In genomic region chr1:161143216-161143615, GRCm38 (mm10) we compare ENCODE assay signal across 11 mouse cellular contexts. TPM values are rescaled to one million over a fixed set of nuclear protein-coding genes. Genes with fewer than 3 reads are reported as not detected.
DNase-seq lines count a peak whose midpoint lies in the region; ATAC-seq and TF ChIP-seq lines count a peak whose summit lies in the region.
"Had no signal": no experiment of that assay in that cellular context is flagged by ENCODE, and none has a peak within 500 bp of the region (broad histone marks: within the 10 kb centered on the region; RNA-seq: fewer than 3 reads in every experiment).

No protein-coding gene starts in this region.

- peak overlapping the region in 1 of 2 experiments; percentile 48; a peak in 1 of 4 replicates for H3K4me3 ChIP-seq in heart, embryonic 14.5 days (ENCODE audit: control insufficient read depth in 1 of 2, insufficient read depth in 1 of 2, low read depth in 1 of 2, low read length in 2 of 2)
- no peak overlapping the region for H3K4me3 ChIP-seq in heart, embryonic 11.5 days (ENCODE audit: low read depth, low read length)
- peak overlapping the region; percentile 53; the same call in 1 of the 2 replicates for H3K4me3 ChIP-seq in limb, embryonic 10.5 days
- H3K4me3 ChIP-seq in lung, adult 2 months (replicated peaks; ENCODE audit: extremely low read depth, low read depth, low read length): no peak overlapping the region

- no peaks in the 10 kb centered on the region for H3K27me3 ChIP-seq in heart, embryonic 14.5 days (ENCODE audit: control insufficient read depth, insufficient read depth, low read length)
- H3K27me3 ChIP-seq in heart, embryonic 11.5 days (ENCODE audit: control insufficient read depth, insufficient read depth, low read length): no peaks in the 10 kb centered on the region
- no peaks in the 10 kb centered on the region for H3K27me3 ChIP-seq in limb, embryonic 10.5 days (ENCODE audit: low read depth, poor library complexity, severe bottlenecking)

- peak; percentile 13 to 15 for DNase-seq in right cerebral cortex, adult 2 months (ENCODE audit: low spot score in 2 of 2)
- no peak for DNase-seq in right cerebral cortex, postnatal 25 days
- DNase-seq in limb, embryonic 10.5 days (ENCODE audit: low spot score): no peak
- DNase-seq in telencephalon, adult 2 months (ENCODE audit: low read depth, low spot score): peak; percentile 28
- DNase-seq in lung, adult 2 months: no peak

- no peak overlapping the region for H3K9ac ChIP-seq in heart, embryonic 14.5 days (ENCODE audit: low read length)
- no peak overlapping the region for H3K9ac ChIP-seq in heart, embryonic 11.5 days (ENCODE audit: low read depth, low read length)

- ATAC-seq in heart, embryonic 14.5 days (ENCODE audit: insufficient number of reproducible peaks, insufficient read depth, low FRiP score, low read depth): no peak
- no peak for ATAC-seq in heart, embryonic 11.5 days (replicated peaks; ENCODE audit: insufficient number of reproducible peaks, low FRiP score, low TSS enrichment)
- ATAC-seq in inflammation-experienced regulatory T-cells, adult 6 months: no peak

- peak overlapping the region; percentile 85 for H3K4me2 ChIP-seq in heart, embryonic 14.5 days (ENCODE audit: low read length)
- no peak overlapping the region; the same call in 1 of the 2 replicates for H3K4me2 ChIP-seq in heart, embryonic 11.5 days

- TF ChIP-seq POLR2A in lung, adult 2 months (IDR thresholded peaks at IDR 0.05; ENCODE audit: borderline replicate concordance, extremely low read depth, low read depth, low read length): no peak

- no peak overlapping the region for H3K27ac ChIP-seq in heart, embryonic 14.5 days (replicated peaks in 1 of 2; ENCODE audit: control insufficient read depth in 1 of 2, insufficient read depth in 1 of 2, low read depth in 2 of 2, low read length in 2 of 2)
- no peak overlapping the region for H3K27ac ChIP-seq in heart, embryonic 11.5 days (ENCODE audit: low read depth, low read length)
- no peak overlapping the region for H3K27ac ChIP-seq in limb, embryonic 10.5 days

- peaks cover 3 to 4% of the 10 kb centered on the region in 2 experiments for H3K4me1 ChIP-seq in heart, embryonic 14.5 days (ENCODE audit: control insufficient read depth in 2 of 2, insufficient read depth in 2 of 2, low read length in 2 of 2)
- H3K4me1 ChIP-seq in heart, embryonic 11.5 days (ENCODE audit: control insufficient read depth, insufficient read depth, low read length): no peaks in the 10 kb centered on the region
- peaks cover 6% of the 10 kb centered on the region for H3K4me1 ChIP-seq in limb, embryonic 10.5 days
- H3K4me1 ChIP-seq in lung, adult 2 months (ENCODE audit: control insufficient read depth, insufficient read depth, low read length): no peaks in the 10 kb centered on the region

- no peaks in the 10 kb centered on the region for H3K36me3 ChIP-seq in heart, embryonic 14.5 days (ENCODE audit: control insufficient read depth, insufficient read depth, low read length)
- no peaks in the 10 kb centered on the region for H3K36me3 ChIP-seq in heart, embryonic 11.5 days (ENCODE audit: control insufficient read depth, insufficient read depth, low read length)
- no peaks in the 10 kb centered on the region for H3K36me3 ChIP-seq in limb, embryonic 10.5 days

- H3K9me3 ChIP-seq in heart, embryonic 14.5 days (ENCODE audit: control insufficient read depth, low read length): no peaks in the 10 kb centered on the region
- H3K9me3 ChIP-seq in heart, embryonic 11.5 days (replicated peaks; ENCODE audit: control insufficient read depth, low read length): no peaks in the 10 kb centered on the region
- H3K9me3 ChIP-seq in limb, embryonic 10.5 days (replicated peaks): no peaks in the 10 kb centered on the region

- no peak for TF ChIP-seq CTCF in lung, adult 2 months (IDR thresholded peaks at IDR 0.05; ENCODE audit: insufficient read depth, low read length)

- 57% methylated on average over 7 of the region's 7 CpGs for WGBS in heart, embryonic 14.5 days
- WGBS in heart, embryonic 11.5 days (ENCODE audit: insufficient replicate concordance): 65% methylated on average over 7 of the region's 7 CpGs
- WGBS in limb, embryonic 10.5 days: 90% methylated on average over 7 of the region's 7 CpGs
- 77% methylated on average over 7 of the region's 7 CpGs for WGBS in lung, adult 2 months

RNA-seq across cellular contexts. Expression of gene Ankrd45, which starts 0.7 kb away (rescaled TPM):
- polyA plus RNA-seq in heart, embryonic 14.5 days (2014; fragmentation: Nextera tagmentation; extraction: Ambion mirVana): 4.0 and 4.9 TPM in 2 replicates
- 2.5 and 3.0 TPM in 2 replicates for polyA plus RNA-seq in heart, embryonic 11.5 days (2014; fragmentation: Nextera tagmentation; extraction: Ambion mirVana)
- polyA plus RNA-seq in limb, embryonic 10.5 days (2016; fragmentation: Nextera tagmentation; extraction: Ambion mirVana): 3.2 and 4.4 TPM in 2 replicates
- polyA plus RNA-seq in inflammation-experienced regulatory T-cells, adult 6 months (2017; shearing (Covaris generic)): not detected
- polyA plus RNA-seq in lung, adult 2 months (2012; rRNA removed): 1.0 and 1.1 TPM in 2 replicates
- polyA plus RNA-seq: liver, embryonic 16.5 days had no signal

RNA-seq across cellular contexts. Expression of gene Klhl20, which starts 11.9 kb away (rescaled TPM):
- 13.0 and 13.9 TPM in 2 replicates for polyA plus RNA-seq in heart, embryonic 14.5 days (2014; fragmentation: Nextera tagmentation; extraction: Ambion mirVana)
- 14.4 and 14.9 TPM in 2 replicates for polyA plus RNA-seq in heart, embryonic 11.5 days (2014; fragmentation: Nextera tagmentation; extraction: Ambion mirVana)
- 14.4 and 16.3 TPM in 2 replicates for polyA plus RNA-seq in limb, embryonic 10.5 days (2016; fragmentation: Nextera tagmentation; extraction: Ambion mirVana)
- polyA plus RNA-seq in inflammation-experienced regulatory T-cells, adult 6 months (2017; shearing (Covaris generic)): 10 to 100 TPM; 27.7 to 38.6 (median 30.0) TPM
- polyA plus RNA-seq in lung, adult 2 months (2012; rRNA removed): 6.8 and 10.6 TPM in 2 replicates

RNA-seq across cellular contexts. Expression of gene Tex50, which starts 15.9 kb away (rescaled TPM):
- polyA plus RNA-seq in heart, embryonic 14.5 days (2014; fragmentation: Nextera tagmentation; extraction: Ambion mirVana): 0.22 and 0.28 TPM in 2 replicates
- 0.17 TPM in 1 of 2 replicates, not detected in the other for polyA plus RNA-seq in heart, embryonic 11.5 days (2014; fragmentation: Nextera tagmentation; extraction: Ambion mirVana)
- polyA plus RNA-seq in limb, embryonic 10.5 days (2016; fragmentation: Nextera tagmentation; extraction: Ambion mirVana): 0.16 TPM in 1 of 2 replicates, not detected in the other
- not detected for polyA plus RNA-seq in inflammation-experienced regulatory T-cells, adult 6 months (2017; shearing (Covaris generic))
- not detected in 2 replicates for polyA plus RNA-seq in lung, adult 2 months (2012; rRNA removed)
- polyA plus RNA-seq: C2C12; cerebellum, adult 2 months; liver, embryonic 16.5 days had no signal

Comparison
In these comparisons a context has a peak if more than half of its experiments do, and no peak if none do; other contexts are left out.
1. DNase-seq: peak in right cerebral cortex, adult 2 months (2 of 2) and telencephalon, adult 2 months (single experiment); none in right cerebral cortex, postnatal 25 days (single experiment), limb, embryonic 10.5 days (single experiment) and lung, adult 2 months (single experiment).